Mouse (Mus musculus) bone marrow, adult 2 months (tissue): Measurements from ENCODE around the gene Dner.

Experiments used
- CTCF ChIP-seq: fragments of 200-500 bp; IDR thresholded peaks from 2 replicates; pipeline ENCODE4 v1.5.1; 2011; ENCODE audit warnings: low read length, control low read depth; ENCODE audit not compliant: control insufficient read depth, insufficient read depth
- POLR2A ChIP-seq: fragments of 200-500 bp; IDR thresholded peaks from 2 replicates; pipeline ENCODE4 v1.6.1; 2011; ENCODE audit warnings: low read depth, mild to moderate bottlenecking, control low read depth, low read length, borderline replicate concordance; ENCODE audit not compliant: control insufficient read depth

GRCm38 (mm10) chr1:84695517-84696411 lies at the start of gene Dner:
- TF ChIP-seq CTCF (no peak), POLR2A (no peak)
